Mouse (Mus musculus) spleen, postnatal 10 days (tissue): ENCODE measurements at regions not wholly inside any gene's neighbourhood (a gene's known extent, or its start where the extent isn't known, plus 50 kb on each side); places are given as distances from the start of the nearest gene placed in this dataset.
"Not testable (repeated sequence)": the region's sequence is repeated elsewhere in the genome, so short reads cannot be mapped to it uniquely, and the experiment has no call there.

Experiments used
- DNase-seq, 2 experiments: peaks; one replicate each; pipeline ENCODE4 v3.0.0; 2021 to 2022; ENCODE audit warnings: low spot score in 2 of 2

- DNase-seq: peak in 1 of 2 experiments; percentile 60
These were observed 52.0 kb upstream of the Ak4 start for GRCm38 (mm10) chr4:101366905-101367679.

- DNase-seq: no peak
These were observed 53.8 kb upstream of the Ak4 start for GRCm38 (mm10) chr4:101365299-101365698.

GRCm38 (mm10) chr4:101364716-101365115 is 54.4 kb upstream of the Ak4 start:
- DNase-seq: no peak

GRCm38 (mm10) chr4:101363231-101363630 is 55.8 kb upstream of the Ak4 start:
- not testable (repeated sequence) for DNase-seq

- peak in 1 of 2 experiments; percentile 32 for DNase-seq
These were observed 57.3 kb upstream of the Ak4 start for GRCm38 (mm10) chr4:101361779-101362178.

GRCm38 (mm10) chr4:101360296-101360695 is 58.8 kb upstream of the Ak4 start:
- DNase-seq: no peak

GRCm38 (mm10) chr4:101359119-101359518 is 60.0 kb upstream of the Ak4 start:
- no peak for DNase-seq

- DNase-seq: no peak
These were observed 60.6 kb upstream of the Ak4 start for GRCm38 (mm10) chr4:101358525-101358924.

- no peak for DNase-seq
These were observed 61.2 kb upstream of the Ak4 start for GRCm38 (mm10) chr4:101357923-101358322.

GRCm38 (mm10) chr4:101356954-101357891 is 61.9 kb upstream of the Ak4 start:
- DNase-seq: peak; percentile 52 to 57

- peak; percentile 71 to 73 for DNase-seq
These were observed 62.8 kb upstream of the Ak4 start for GRCm38 (mm10) chr4:101356093-101356953.

- peak; percentile 36 to 42 for DNase-seq
These were observed 63.5 kb upstream of the Ak4 start for GRCm38 (mm10) chr4:101355431-101356092.

- DNase-seq: no peak
These were observed 64.1 kb upstream of the Ak4 start for GRCm38 (mm10) chr4:101354951-101355350.

- no peak for DNase-seq
These were observed 64.8 kb upstream of the Ak4 start for GRCm38 (mm10) chr4:101354086-101354855.

GRCm38 (mm10) chr4:101352178-101352577 is 66.9 kb upstream of the Ak4 start:
- no peak for DNase-seq

GRCm38 (mm10) chr4:101351716-101352115 is 67.4 kb upstream of the Ak4 start:
- DNase-seq: no peak

- no peak for DNase-seq
These were observed 68.4 kb upstream of the Ak4 start for GRCm38 (mm10) chr4:101350656-101351055.

GRCm38 (mm10) chr4:101350222-101350621 is 68.9 kb upstream of the Ak4 start:
- DNase-seq: no peak

- peak; percentile 22 to 55 for DNase-seq
These were observed 69.7 kb upstream of the Ak4 start for GRCm38 (mm10) chr4:101349413-101349812.

GRCm38 (mm10) chr4:101347309-101347708 is 71.8 kb upstream of the Ak4 start:
- no peak for DNase-seq
